Mouse (Mus musculus) liver, embryonic 15.5 days (tissue): ENCODE results near the gene Rbpms2. TPM values are rescaled to one million over a fixed set of nuclear protein-coding genes. Genes with fewer than 3 reads are reported as not detected.

Experiments used
- ATAC-seq: fragments of 200-750 bp; cut with Nextera tagmentation; 2 replicates; pipeline ENCODE4 v1.8.0; 2017; ENCODE audit warnings: moderate number of reproducible peaks, mild to moderate bottlenecking, moderate library complexity; ENCODE audit not compliant: insufficient read depth
- H3K27ac ChIP-seq: fragments of 300-500 bp; sonication (generic); replicated peaks from 2 replicates; pipeline ENCODE4 v1.5.1; 2015; ENCODE audit warnings: mild to moderate bottlenecking, inconsistent platforms
- H3K27me3 ChIP-seq: fragments of 300-500 bp; sonication (generic); 2 replicates; pipeline ENCODE4 v1.6.1; 2015; ENCODE audit warnings: mild to moderate bottlenecking, inconsistent platforms
- H3K36me3 ChIP-seq: fragments of 300-500 bp; sonication (generic); replicated peaks from 2 replicates; pipeline ENCODE4 v1.6.1; 2015; ENCODE audit warnings: moderate library complexity, mild to moderate bottlenecking, inconsistent platforms
- H3K4me1 ChIP-seq: fragments of 300-500 bp; sonication (generic); replicated peaks from 2 replicates; pipeline ENCODE4 v1.6.1; 2015; ENCODE audit warnings: inconsistent platforms
- H3K4me2 ChIP-seq: fragments of 300-500 bp; sonication (generic); 2 replicates; pipeline ENCODE4 v1.6.1; 2015; ENCODE audit warnings: moderate library complexity, mild to moderate bottlenecking, inconsistent platforms
- H3K4me3 ChIP-seq: fragments of 300-500 bp; sonication (generic); replicated peaks from 2 replicates; pipeline ENCODE4 v1.5.1; 2015; ENCODE audit warnings: mild to moderate bottlenecking, inconsistent platforms
- H3K9ac ChIP-seq: fragments of 300-500 bp; sonication (generic); 2 replicates; pipeline ENCODE4 v1.6.1; 2015; ENCODE audit warnings: moderate library complexity, mild to moderate bottlenecking, inconsistent platforms
- H3K9me3 ChIP-seq: fragments of 300-500 bp; sonication (generic); replicated peaks from 2 replicates; pipeline ENCODE4 v1.6.1; 2016; ENCODE audit warnings: inconsistent platforms
- WGBS: fragments of 180-500 bp; shearing (Covaris S2); methylation state at CpG from one replicate; pipeline ENCODE4 v1.1.7; 2015; ENCODE audit warnings: mixed read lengths; ENCODE audit not compliant: insufficient replicate concordance; 5-methylcytosine and 5-hydroxymethylcytosine counted together
- polyA plus RNA-seq: library from polyadenylated mRNA; unstranded; fragments of >200 nt; fragmentation: Nextera tagmentation; extraction: Ambion mirVana; gene quantifications from 2 replicates; pipeline ENCODE4 v1.2.1, GENCODE M21; 2015

Rbpms2 gene
- 11.3 and 11.8 TPM in 2 replicates for polyA plus RNA-seq

- WGBS: 2% methylated on average over 39 of the region's 40 CpGs
Measured at GRCm38 (mm10) chr9:65629025-65629766, at the start of gene Rbpms2. Gene Rbpms2, plus strand, starts transcription at chr9:65629648.

GRCm38 (mm10) chr9:65579781-65580371, 49.6 kb upstream of the Rbpms2 start, which contains the start of gene Plekho2:
Gene Plekho2, minus strand, starts transcription at chr9:65580040.
- peaks cover 16% of the 10 kb centered on the region for H3K36me3 ChIP-seq
- H3K4me2 ChIP-seq: peak within 1 kb of the TSS; percentile 84
- peak within 1 kb of the TSS; percentile 96 for H3K27ac ChIP-seq
- peak within 1 kb of the TSS; percentile 87 for H3K4me3 ChIP-seq
- no peaks in the 10 kb centered on the region for H3K27me3 ChIP-seq
- peak; percentile 77 for ATAC-seq
- peaks cover 66% of the 10 kb centered on the region for H3K4me1 ChIP-seq
- H3K9me3 ChIP-seq: no peaks in the 10 kb centered on the region
- under 1% methylated on average over 44 of the region's 45 CpGs for WGBS
- peak within 1 kb of the TSS; percentile 93 for H3K9ac ChIP-seq

More at GRCm38 (mm10) chr9:65629025-65629766, at the start of gene Rbpms2:
- H3K4me1 ChIP-seq: peaks cover 15% of the 10 kb centered on the region
- H3K27me3 ChIP-seq: peaks cover 91% of the 10 kb centered on the region
- H3K4me2 ChIP-seq: peak within 1 kb of the TSS; percentile 71
- no peaks in the 10 kb centered on the region for H3K36me3 ChIP-seq
- ATAC-seq: no peak
- peak within 1 kb of the TSS; percentile 60 for H3K4me3 ChIP-seq
- peak within 1 kb of the TSS; percentile 27 for H3K9ac ChIP-seq
- H3K27ac ChIP-seq: peak within 1 kb of the TSS; percentile 53; the same call in 1 of the 2 replicates
- no peaks in the 10 kb centered on the region for H3K9me3 ChIP-seq

GRCm38 (mm10) chr9:65580401-65581256, 48.8 kb upstream of the Rbpms2 start:
- peaks cover 58% of the 10 kb centered on the region for H3K4me1 ChIP-seq
- no peaks in the 10 kb centered on the region for H3K27me3 ChIP-seq
- peaks cover 15% of the 10 kb centered on the region for H3K36me3 ChIP-seq
- H3K4me2 ChIP-seq: peak overlapping the region; percentile 84
- peak; percentile 41 for ATAC-seq
- peak overlapping the region; percentile 93 for H3K9ac ChIP-seq
- peak overlapping the region; percentile 87 for H3K4me3 ChIP-seq
- 2% methylated on average over 27 of the region's 29 CpGs for WGBS
- H3K9me3 ChIP-seq: no peaks in the 10 kb centered on the region
- H3K27ac ChIP-seq: peak overlapping the region; percentile 96

DNA sequence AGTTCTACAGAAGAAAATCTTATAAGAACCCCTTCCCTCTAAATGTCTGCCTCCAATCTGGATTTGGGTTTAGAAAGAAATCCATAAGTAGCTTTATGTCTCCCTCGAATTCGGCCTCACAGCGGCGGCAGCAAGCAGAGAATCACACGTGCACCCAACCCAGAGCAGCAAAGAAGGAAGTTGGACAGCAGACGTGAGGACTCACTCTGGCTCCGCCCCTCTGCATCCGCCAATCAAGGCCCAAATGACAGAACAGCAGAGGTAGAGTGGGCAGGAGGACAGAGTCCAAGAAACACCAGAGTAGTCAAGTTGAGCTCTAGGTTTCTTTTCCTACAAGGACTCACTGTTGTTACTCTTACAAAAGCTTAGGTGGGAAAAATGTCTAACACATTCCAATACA, 46.4 kb upstream of the Rbpms2 start:
- Histone ChIP-seq H3K27me3 (no peaks in the 10 kb centered on the region), H3K9me3 (no peaks in the 10 kb centered on the region), H3K27ac (peak overlapping the region; percentile 55), H3K4me3 (no peak overlapping the region), H3K4me2 (peak overlapping the region; percentile 34), H3K36me3 (no peaks in the 10 kb centered on the region), H3K4me1 (peaks cover 51% of the 10 kb centered on the region), H3K9ac (no peak overlapping the region)
- ATAC-seq: no peak
- WGBS: 3% methylated on average over 8 of the region's 8 CpGs

- Histone ChIP-seq H3K4me3 (peak within 1 kb of the TSS; percentile 93), H3K4me2 (peak within 1 kb of the TSS; percentile 93), H3K9me3 (no peaks in the 10 kb centered on the region), H3K4me1 (peaks cover 52% of the 10 kb centered on the region), H3K27ac (peak within 1 kb of the TSS; percentile 85), H3K27me3 (no peaks in the 10 kb centered on the region), H3K9ac (peak within 1 kb of the TSS; percentile 85), H3K36me3 (peaks cover 28% of the 10 kb centered on the region)
- ATAC-seq: peak; percentile 87
- WGBS: 9% methylated on average over 28 of the region's 28 CpGs
Measured at GRCm38 (mm10) chr9:65586406-65587269, 42.8 kb upstream of the Rbpms2 start, which contains the start of gene Pif1. Gene Pif1, plus strand, starts transcription at chr9:65587160.

DNA sequence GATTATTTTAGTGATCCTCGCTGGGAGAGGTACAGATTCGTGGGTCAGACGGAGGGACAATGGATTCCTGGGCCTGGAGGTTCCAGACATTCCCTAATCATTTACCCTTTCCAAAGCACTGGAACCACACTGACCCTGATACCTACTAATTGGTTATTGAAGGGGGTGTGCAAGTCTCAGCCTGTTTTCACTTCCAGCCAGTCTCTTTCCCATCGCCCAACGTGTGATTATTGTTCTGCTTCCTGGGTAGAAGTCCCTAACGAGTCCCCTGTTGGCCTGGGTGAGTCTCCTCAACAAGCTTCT, 42.2 kb upstream of the Rbpms2 start:
- H3K9ac ChIP-seq: peak overlapping the region; percentile 85
- peaks cover 52% of the 10 kb centered on the region for H3K4me1 ChIP-seq
- ATAC-seq: peak; percentile 27
- H3K4me3 ChIP-seq: peak overlapping the region; percentile 93
- H3K36me3 ChIP-seq: peaks cover 34% of the 10 kb centered on the region
- H3K27me3 ChIP-seq: no peaks in the 10 kb centered on the region
- WGBS: 0% methylated on average over 6 of the region's 6 CpGs
- no peaks in the 10 kb centered on the region for H3K9me3 ChIP-seq
- H3K27ac ChIP-seq: peak overlapping the region; percentile 83
- H3K4me2 ChIP-seq: peak overlapping the region; percentile 93

DNA sequence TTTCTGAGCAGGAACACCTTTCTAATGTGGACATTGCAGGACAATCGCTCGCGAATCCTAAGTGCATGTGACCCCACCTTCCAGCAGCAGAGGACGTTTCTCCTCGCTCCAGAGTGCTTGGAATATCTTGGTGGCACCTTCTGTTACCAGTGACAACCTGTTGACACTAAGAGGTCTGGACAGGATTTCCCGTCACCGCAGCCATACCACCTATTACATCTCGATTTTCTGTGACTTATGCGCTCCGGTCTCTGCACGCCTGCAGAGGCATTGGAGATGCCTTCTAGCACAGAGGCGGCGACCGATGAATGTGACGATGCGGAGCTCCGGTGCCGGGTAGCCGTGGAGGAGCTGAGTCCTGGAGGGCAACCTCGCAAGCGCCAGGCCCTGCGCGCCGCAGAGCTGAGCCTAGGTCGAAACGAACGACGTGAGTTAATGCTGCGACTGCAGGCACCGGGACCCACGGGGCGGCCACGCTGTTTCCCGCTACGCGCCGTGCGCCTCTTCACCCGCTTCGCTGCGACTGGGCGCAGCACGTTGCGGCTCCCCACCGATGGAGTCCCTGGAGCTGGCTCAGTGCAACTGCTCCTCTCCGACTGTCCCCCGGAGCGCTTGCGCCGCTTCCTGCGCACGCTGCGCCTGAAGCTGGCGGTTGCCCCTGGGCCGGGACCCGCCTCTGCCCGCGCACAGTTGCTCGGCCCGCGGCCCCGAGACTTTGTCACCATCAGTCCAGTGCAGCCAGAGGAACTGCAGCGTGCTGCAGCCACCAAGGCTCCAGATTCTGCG, 41.7 kb upstream of the Rbpms2 start:
- Histone ChIP-seq H3K9ac (peak overlapping the region; percentile 85), H3K4me3 (peak overlapping the region; percentile 93), H3K27ac (peak overlapping the region; percentile 83), H3K36me3 (peaks cover 39% of the 10 kb centered on the region), H3K9me3 (no peaks in the 10 kb centered on the region), H3K4me1 (peaks cover 47% of the 10 kb centered on the region), H3K27me3 (no peaks in the 10 kb centered on the region), H3K4me2 (peak overlapping the region; percentile 93)
- under 1% methylated on average over 64 of the region's 64 CpGs for WGBS
- peak; percentile 45 for ATAC-seq

- peak overlapping the region; percentile 93 for H3K4me2 ChIP-seq
- WGBS: 86% methylated on average over 3 of the region's 3 CpGs
- no peak overlapping the region for H3K27ac ChIP-seq
- H3K9me3 ChIP-seq: no peaks in the 10 kb centered on the region
- no peak for ATAC-seq
- H3K4me3 ChIP-seq: peak overlapping the region; percentile 93
- peaks cover 40% of the 10 kb centered on the region for H3K4me1 ChIP-seq
- H3K9ac ChIP-seq: peak overlapping the region; percentile 85
- no peaks in the 10 kb centered on the region for H3K27me3 ChIP-seq
- peaks cover 52% of the 10 kb centered on the region for H3K36me3 ChIP-seq
Measured at GRCm38 (mm10) chr9:65589091-65589490, 40.4 kb upstream of the Rbpms2 start.

DNA sequence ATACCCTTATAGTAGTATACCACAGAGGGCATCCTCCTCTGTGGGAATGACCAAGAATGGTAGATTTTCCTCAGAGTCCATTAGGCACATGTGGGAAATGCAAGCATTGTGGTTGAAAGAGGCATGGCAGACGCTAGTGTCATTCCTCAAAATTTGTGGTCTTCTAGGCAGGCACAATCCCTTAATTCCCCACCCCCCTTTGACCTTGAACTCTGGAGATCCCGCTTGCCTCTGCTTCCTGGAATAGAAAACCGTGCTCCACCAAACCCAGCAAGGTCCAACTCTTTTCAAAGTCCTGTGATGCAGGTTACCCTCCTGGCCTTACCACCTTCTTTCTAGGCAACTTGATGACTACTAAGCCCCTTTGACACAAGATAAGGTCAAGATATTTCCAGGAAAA, 36.7 kb upstream of the Rbpms2 start:
- Histone ChIP-seq H3K4me1 (peaks cover 25% of the 10 kb centered on the region), H3K4me2 (no peak overlapping the region), H3K9me3 (no peaks in the 10 kb centered on the region), H3K4me3 (no peak overlapping the region), H3K27me3 (no peaks in the 10 kb centered on the region), H3K27ac (no peak overlapping the region), H3K36me3 (peaks cover 72% of the 10 kb centered on the region), H3K9ac (no peak overlapping the region)
- 82% methylated on average over 3 of the region's 3 CpGs for WGBS
- no peak for ATAC-seq

- Histone ChIP-seq H3K9ac (no peak overlapping the region), H3K4me1 (peaks cover 17% of the 10 kb centered on the region), H3K9me3 (no peaks in the 10 kb centered on the region), H3K27ac (no peak overlapping the region), H3K27me3 (no peaks in the 10 kb centered on the region), H3K36me3 (peaks cover 72% of the 10 kb centered on the region), H3K4me3 (no peak overlapping the region), H3K4me2 (no peak overlapping the region)
- WGBS: 84% methylated on average over 9 of the region's 9 CpGs
- ATAC-seq: no peak
Measured at GRCm38 (mm10) chr9:65593596-65593995, 35.9 kb upstream of the Rbpms2 start.
